Mouse (Mus musculus) frontal cortex, adult 2 months (tissue): ENCODE measurements around the gene Frmd4a. TPM values are rescaled to one million over a fixed set of nuclear protein-coding genes. Genes with fewer than 3 reads are reported as not detected.

Experiments
- DNase-seq, 2 experiments: peaks; one replicate each; pipeline ENCODE4 v3.0.0; 2022; ENCODE audit warnings: low spot score in 1 of 2; ENCODE audit errors: extremely low spot score in 1 of 2
- polyA plus RNA-seq: library from polyadenylated mRNA; depleted of rRNA; stranded (reverse); fragments of >200 nt; gene quantifications from 2 replicates; pipeline ENCODE4 v1.2.3, GENCODE M21; 2012

Gene Frmd4a
- polyA plus RNA-seq, 1 experiment, result 39.5 TPM

DNA sequence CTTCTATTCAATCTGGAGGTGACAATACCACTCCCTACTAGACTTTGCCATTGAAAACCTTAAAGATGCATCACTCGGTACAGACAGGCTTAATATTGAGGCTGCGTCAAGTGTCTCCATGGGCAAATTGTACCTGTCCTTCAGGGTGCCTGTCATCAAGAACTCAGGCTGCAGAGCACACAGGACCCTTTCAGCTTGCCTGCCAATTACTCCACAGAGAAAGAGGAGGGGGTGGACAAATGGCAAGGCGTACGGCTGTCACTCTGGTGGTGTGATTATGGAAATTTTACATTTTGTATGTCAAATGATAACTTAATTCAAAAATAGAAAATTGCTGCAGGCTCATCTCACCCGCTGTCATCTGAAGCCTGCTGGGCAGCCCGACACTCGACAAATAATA is 353.0 kb downstream of the Frmd4a start:
- no peak for DNase-seq

DNA sequence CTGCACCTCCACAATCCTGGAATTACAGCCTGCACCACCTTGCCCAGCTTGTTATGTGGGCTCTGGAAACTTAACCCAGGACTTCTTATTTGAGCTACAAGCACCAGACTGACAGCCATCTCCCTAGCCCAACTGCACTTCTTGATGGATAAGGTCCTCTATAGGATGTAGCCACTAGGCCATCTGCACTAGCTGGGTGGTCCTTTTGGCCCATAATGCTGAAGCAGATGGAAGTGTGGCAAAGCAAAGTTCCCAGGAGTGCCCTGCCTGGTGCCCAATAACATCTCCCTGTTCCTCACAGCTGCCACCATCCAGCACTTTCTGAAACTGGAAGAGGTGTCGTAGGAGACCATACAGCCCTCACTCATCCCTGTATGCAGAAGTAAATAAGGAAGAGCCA is 353.8 kb downstream of the Frmd4a start:
- DNase-seq, result no peak

DNA sequence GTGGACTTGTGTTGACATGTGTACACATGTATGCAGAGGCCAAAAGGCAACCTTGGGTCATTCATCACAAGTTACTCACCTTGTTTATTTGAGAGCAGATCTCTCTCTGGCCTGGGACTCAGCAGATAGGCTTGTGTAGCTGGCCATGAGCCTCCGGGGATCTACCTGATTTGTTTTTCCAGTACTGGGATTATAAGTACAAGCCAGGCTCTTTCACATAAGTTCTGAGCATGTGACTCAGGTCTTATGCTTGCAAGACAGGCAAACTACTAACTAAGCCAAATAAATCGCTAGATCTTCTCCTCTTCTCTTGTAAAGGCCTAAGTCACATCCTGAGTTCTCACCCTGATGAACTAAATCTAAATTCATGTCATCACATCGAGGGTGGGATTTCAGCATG is 361.3 kb downstream of the Frmd4a start:
- DNase-seq, result no peak

DNA sequence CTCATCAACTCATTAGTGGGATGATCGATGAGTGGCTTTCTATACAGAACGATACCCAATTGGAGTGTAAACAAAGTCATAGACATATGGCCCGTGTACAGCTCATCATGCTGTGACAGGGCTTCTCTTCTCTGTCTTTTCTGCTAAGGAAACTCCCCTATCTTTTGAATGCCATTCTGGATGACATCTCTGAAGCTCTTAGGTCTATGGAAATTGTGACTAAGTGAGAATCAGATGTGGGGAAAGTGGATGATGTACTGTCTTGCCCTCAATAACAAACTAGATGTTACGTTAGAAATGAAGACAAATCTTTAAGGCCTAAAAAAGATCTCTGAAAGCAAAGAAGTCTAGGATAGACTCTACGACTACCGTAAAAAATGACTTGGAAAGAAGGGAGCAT is 362.9 kb downstream of the Frmd4a start:
- DNase-seq, result no peak

DNA sequence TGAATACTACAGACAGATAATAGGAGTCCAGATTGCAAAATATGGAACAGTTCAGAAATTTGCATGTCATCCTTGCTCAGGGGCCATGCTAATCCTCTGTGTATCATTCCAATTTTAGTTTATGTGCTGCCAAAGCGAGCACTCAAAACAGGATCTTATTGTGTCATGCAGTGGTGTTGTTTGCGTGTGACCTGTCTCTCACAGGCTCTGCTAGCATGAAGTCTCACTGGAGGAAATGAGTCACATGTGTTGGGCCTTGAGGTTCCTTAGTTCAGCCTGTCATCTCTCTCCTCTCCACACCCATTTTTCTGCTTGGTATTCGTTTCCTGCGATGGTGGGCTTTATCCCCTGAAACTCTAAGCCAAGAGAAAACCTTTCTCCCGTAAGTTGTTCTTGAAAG is 363.4 kb downstream of the Frmd4a start:
- DNase-seq, result no peak

DNA sequence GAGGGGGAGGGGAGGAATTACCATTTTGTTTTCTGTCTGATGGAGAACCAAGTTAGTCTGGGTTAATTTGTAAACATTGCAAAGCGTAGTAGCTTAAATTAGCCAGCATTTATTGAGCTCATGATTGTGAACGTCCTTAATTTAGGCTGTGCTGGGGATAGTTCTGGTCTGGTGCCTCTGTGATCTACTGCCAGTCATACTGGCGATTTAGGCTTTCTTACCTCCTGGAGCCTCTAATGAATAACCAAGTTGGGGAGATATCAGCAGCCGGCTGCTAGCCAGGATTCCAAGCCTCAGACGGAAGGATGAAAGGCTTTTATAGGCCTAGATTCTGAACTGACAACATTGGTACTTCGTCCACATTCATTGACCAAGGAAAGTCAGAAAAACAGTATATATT is 369.0 kb downstream of the Frmd4a start:
- no peak for DNase-seq

DNA sequence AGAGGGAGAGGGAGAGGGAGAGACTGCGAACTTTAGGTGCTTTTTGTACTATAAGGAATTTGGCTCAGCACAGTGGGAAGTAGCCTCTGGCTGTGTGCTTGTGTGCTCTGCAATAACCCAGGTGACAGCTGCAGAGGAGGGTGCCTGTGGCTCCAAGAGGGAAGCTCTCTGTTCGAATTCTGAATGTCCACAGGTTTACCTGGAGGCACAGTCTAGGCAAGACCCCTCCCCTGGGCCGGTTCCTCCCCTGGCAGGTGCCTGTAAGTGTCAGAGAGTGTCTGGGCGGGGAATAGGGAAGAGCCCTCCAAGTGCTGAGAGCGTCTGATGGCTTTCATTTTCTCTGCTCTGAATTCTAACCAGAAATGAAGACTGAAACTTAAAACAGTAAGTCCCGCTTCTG is 371.8 kb downstream of the Frmd4a start:
- DNase-seq, result no peak

DNA sequence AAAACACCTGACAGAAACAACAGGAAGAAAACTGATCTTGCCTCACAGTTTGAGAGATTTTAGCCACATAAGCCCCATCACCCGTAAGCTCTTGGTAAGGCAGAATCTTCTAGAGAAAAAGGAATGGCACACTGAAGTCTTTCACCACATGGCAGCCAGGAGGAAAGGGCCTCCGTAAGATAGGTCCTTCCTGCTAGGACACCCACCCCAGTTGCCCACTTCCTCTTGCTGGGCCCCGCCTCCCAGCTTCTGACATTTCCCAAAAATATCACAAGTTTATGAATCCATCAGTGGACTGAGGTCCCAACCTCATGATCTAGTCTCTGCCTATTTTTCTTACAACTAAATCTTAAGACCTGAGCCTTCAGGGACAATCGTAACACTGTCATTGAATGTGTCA is 373.6 kb downstream of the Frmd4a start:
- no peak for DNase-seq

DNA sequence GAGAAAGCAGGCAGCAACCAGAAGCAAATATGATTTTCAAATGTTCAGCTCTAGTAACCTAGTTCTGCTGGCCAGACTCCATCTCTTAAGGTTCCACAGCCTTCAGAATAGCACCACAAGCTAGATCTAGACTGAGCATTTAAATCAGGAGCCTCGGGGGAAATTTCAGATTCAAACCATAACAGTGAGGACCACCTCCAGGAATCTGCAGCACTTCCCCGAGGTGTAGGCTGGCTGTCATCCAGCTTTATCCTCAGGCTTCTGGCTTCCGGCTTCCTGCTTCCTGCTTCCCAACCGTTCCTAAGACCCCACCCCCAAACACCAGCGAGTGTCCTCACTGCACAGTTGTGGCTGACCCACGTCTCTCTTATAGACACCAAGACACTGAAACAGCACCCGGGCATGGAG is 374.2 kb downstream of the Frmd4a start:
- DNase-seq, result peak in 1 of 2 experiments; percentile 53

DNA sequence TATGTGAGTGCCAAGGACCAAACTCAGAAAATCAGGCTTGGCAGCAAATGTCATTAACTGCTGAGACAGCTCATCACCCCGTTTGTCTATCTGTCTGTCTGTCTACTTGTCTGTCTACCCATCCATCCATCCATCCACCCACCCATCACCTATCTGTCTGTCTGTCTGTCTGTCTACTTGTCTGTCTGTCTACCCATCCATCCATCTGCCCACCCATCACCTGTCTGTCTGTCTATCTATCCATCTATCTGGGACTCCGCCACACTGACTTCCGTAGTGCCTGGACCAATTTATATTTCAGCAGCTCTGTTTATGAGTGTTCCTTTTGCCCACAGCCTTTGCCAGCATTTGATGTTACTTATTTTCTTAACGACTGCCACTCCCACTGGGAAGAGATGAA is 375.5 kb downstream of the Frmd4a start:
- DNase-seq, result no peak

DNA sequence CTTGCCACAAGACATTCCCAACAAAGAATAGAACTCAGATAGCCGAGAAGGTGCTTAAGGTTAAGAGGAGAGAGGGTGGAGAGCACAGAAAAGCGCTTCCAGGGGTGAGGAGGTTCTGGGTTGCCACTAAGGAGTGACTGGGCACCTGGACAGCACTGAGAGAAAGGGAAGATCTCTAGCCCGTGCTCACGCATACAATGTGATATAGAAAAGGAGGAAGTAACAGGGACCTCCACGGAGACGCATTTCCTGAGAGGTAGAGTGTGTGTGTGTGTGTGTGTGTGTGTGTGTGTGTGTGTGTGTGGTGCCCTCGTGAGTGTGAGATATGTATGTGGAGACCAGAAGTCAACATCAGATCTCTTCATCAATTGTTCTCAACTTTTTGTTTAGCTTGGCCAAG is 377.1 kb downstream of the Frmd4a start:
- no peak for DNase-seq

DNA sequence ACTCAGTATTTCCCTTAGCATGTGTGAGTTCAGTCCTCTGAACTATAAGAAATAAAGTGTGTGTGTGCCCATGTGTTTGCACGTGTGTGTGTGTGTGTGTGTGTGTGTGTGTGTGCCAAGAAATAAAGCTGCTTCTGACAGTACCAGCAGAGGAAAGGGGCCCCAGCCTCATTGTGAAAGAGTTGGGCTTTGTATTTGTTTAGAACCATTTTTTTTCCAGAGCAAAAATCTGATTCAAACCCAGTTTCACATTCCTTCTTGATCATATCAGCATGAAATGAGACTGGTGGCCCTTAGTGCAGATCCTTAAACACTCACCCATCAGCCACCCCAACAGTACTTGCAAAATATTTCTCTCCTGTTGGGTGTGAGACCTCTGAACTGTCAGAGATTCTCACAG is 382.2 kb downstream of the Frmd4a start:
- no peak for DNase-seq

DNA sequence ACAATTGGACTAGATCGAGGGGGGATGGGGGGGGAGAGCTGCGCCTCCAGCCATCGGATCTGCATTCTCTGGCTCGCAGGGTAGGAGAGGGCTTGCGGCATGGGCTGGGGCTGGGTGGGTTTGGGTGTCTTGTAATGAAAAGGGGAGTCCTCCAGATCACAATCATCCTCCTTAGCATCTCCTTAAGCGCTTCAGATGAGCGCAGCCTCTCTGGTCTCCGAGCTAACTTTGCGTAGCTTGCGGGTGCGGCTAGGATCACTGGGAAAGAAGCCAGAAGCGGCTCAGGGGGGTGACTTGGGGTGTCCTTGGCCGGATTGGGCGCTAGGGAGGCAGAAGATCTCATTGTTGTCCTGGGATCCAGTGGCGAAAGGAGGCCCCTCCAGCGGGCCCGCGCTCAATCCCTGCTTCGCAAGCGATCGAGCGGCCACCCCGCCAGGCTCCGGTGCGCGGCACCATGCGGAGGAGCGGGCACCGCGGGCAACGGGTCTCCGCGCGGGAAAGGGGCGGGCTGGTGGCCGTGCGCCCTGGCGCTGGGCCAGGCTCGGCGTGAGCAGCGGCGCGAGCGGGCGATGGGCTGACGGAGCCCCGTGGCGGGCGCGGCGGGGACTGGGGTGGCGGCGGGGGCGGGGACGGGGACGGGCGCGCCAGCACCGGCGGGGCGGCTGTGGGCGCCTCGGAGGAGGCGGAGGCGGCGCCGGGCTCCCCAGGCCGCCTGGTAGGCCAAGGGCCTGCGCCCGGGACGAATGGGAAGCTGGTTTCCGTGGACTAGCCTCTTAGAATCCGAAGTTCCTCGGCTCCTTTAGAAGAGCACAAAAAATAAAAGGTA is 383.5 kb downstream of the Frmd4a start:
- DNase-seq, result peak in 1 of 2 experiments; percentile 34

DNA sequence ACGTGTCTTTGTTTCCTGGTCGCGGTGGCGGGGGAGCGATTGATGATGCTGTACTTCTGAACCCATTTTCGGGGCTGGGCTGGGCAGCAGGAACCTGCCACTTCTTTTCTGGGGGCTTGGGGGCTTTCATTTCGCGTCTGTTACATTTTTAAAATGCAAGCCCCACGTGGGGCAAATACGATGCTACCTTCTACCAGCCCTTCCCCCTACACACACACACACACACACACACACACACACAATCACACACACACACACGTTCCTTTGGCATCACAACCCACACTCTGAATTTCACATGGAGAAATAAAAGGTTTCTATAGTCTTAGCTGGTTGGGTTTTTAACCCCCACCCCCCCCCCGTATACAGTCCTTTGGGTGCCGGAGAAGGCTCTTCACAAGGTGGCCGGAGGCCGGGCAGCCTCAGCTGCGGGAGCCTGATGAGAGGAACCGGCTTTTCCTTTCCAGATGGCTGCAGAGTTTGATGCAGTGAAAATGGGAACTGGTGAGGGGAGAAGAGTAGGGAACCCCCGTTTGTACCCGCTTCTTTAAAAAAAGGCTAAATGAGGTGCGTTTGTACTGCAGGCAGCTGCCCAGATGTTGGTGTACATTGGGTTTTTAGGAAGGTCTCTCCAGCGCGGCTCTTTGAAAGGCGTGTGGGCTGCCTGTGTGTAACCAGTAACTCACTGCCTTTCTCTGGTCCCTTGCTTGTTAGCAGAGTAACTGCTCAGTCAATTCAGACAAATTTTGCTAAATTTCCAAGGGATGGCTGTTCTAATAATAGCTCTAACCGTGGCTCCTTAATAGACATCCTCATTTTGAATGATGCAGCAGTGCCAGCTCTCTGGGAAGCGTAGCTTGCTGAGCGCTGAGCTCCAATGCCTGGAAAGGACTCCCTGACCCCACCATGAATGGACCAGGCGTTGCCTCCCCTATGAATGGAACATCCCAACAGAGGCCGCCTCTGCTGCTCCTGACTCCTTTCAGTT is 384.4 kb downstream of the Frmd4a start:
- DNase-seq, result peak in 1 of 2 experiments; percentile 72

DNA sequence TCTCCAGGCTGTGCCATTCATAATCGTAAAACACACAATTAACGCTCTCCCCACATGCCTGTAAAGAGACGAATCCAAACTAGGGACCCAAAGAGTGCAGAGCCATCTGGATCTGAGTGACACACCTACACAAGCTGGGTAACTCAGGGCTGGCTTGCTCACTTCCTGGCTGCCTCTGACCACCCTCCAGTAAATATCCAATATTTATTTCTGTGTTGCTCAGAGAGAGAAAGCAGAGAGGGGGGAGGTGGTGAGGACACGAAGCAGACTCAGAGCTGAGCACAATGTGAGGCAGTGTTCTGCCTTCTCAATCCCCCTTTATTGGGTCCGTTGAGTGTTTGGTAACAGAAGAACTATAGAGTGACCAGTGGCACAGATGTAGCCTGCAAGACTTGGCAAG is 389.5 kb downstream of the Frmd4a start:
- DNase-seq, result peak in 1 of 2 experiments; percentile 40

DNA sequence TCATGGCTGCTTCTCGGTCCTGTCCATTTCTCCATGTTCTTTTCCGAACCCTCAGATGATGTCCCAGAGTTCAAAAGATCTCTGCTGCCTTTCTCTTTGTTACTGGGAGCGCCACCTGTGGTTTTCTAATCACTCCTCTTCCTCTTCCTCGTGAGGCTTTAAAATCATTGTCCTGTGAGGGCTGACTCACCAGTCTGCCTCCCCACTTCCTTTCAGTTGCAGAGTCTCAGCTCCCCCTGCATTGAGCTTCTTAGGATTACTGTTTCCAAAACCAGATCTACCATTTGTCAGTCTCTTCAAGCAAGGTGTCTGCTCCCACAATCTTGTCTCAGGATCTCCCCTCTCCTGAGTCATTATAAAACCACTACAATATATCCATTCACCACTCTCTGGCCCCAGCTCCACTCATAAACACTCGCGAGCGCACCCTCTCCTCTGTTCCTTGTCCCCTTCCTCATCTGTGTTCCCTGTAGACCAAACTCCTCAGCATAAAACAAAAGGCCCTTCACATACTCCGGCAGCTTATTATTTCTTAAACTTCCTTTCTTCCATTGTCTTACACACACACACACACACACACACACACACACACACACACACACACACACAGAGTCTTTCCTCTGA is 392.4 kb downstream of the Frmd4a start:
- no peak for DNase-seq

DNA sequence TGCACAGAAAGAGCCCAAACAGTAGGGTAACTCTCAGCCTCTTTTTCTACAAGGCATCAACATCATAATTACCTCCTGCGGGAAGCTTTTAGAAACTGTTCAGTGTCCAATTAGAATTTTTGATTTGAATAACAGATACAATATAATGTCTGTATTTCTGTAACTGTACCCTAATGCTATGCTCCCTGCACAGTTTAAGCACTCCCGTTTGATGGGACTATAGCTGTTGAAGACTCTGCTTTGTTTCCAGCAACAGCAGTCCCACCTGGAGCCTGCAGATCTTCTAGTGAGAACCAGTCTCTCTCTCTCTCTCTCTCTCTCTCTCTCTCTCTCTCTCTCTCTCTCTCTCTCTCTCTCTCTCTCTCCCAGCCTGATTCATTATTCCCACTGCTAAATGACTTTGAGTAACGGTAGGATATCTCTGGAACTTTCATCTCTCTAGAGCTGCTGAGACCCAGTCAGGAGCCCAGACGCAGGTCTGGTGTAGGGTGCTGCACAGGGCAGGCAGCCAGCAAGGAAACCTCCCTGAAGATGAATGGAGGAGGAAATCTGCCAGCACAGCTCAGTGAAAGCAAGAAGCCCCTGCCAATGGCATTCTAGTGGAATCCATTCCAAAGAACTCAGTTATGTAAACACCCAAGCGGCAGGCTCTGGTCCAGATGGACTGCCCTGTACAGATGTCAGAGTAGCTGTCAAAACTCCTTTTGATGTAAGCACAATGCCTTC is 395.5 kb downstream of the Frmd4a start:
- DNase-seq, result peak in 1 of 2 experiments; percentile 48

DNA sequence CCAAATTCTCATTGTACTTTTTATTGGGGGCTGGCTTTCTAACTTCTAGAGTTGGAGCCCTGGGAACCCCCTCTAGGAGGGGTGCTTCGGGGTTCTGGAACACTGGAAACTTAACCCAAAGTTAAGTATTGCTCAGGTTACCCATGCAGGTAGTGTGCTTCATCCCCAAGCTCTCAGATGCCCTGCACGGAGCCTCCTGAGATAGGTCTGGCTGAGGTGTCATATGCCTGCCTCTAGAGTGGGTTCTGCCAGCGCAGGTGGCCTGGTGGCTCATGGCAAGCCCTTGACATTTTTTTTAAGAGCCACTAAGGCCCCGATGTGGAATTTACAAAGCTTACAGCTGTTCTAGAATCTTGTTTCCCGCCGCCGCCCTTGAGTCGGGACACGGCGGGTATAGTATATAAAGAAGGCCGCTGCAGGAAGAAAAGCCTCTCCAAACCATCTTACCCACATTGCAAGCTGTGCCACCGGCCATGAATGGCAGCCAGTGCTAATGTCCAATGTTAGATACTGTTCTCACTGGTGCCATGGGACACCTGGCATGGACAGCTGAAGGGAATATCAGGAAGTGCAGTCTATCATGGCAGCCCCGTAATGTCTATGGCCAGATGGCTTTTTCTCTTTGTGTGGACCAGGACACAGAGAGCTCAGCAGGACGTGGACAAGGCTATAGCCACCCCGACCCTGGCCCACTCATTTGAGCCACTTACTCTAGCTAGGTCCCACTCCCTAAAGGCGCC is 396.2 kb downstream of the Frmd4a start:
- no peak for DNase-seq

DNA sequence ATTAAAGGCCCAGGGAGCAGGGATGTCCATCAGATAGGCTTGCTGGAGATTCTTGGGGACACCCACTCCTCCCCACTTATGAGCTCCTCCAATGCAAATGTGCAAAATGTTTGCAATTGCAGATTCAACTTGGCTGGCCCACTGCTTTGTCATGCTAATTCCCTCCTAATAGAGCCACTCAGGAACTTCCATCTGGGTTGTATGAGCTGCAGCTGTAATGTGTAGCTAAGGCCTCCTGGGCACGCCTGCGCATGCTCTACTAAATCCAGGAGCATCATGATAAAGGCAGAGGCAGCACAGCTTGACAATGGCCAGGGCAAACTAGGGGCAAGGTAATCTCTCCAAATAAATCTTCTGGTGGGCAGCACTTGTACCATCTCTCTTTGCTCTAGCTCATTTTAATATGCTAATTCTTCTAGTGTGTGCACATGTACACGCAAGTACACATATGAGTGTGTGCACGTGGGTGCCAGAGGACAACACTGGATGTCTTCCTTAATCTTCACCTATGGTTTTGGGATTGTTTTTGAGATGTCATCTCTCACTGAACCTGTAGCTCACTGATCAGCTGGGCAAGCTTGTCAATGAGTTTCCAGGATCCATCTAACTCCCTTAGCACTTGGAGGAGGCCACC is 403.3 kb downstream of the Frmd4a start:
- no peak for DNase-seq
